ENCODE assay signal across 8 mouse cellular contexts in the genomic region with DNA sequence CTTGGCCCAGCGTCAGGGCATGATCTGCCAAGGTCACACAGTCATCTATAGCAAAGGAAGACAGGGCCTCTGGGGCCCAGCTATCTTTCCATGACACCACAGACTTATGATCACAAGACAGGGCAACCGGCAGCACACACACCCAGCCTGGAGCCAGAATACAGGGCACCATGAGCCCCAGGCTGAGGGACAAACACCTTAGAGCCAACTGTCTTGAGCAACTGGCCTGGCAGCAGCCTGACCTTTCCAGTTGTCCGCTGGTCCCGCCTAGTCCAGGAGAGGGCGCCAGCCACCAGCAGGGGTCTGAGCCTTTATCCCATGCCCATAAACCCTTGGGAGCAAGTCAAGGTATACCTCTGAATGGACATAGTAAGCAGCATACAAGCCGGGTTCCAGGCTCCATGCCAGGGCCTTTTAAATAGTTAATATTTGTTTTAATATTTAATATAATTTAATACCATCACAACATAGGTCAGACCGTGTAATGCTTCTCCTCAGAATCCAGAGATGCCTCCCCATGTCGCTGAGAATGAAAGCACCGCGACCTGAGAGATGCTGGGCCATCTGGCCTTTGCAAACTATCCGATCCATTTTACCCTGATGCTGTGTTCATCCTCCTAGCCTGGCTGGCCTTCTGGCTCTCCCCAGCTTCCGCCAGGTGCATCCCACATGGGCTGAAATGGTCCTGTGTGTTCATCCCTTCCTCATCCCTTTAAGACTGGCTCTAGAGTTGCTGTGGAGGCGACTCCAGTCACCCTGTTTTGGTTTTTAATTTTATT. TPM values are rescaled to one million over a fixed set of nuclear protein-coding genes. Genes with fewer than 3 reads are reported as not detected.
DNase-seq lines count a peak whose midpoint lies in the region; ATAC-seq and TF ChIP-seq lines count a peak whose summit lies in the region.

No protein-coding gene starts in this region.

- peak; percentile 57 for DNase-seq in hindbrain, embryonic 11.5 days (ENCODE audit: low spot score)
- DNase-seq in hindbrain, embryonic 14.5 days (ENCODE audit: low spot score) = no peak
- DNase-seq in A20 (ENCODE audit: low read depth, low spot score) = peak; percentile 19
- DNase-seq in fibroblast of lung, adult 2 months (ENCODE audit: low read depth) = peak; percentile 56
- DNase-seq in kidney, postnatal 10 days = peak; percentile 77
- DNase-seq in retina, embryonic 14.5 days (ENCODE audit: low spot score) = peak; percentile 75
- no peak for DNase-seq in T-cell, adult 2 months (ENCODE audit: low spot score)

- no peaks in the 10 kb centered on the region for H3K36me3 ChIP-seq in hindbrain, embryonic 11.5 days (ENCODE audit: control insufficient read depth, insufficient read depth, low read length)
- no peaks in the 10 kb centered on the region for H3K36me3 ChIP-seq in hindbrain, embryonic 14.5 days (replicated peaks; ENCODE audit: control insufficient read depth, insufficient read depth)

- TF ChIP-seq POLR2A in bone marrow, adult 2 months (IDR thresholded peaks at IDR 0.05; ENCODE audit: borderline replicate concordance, control insufficient read depth, low read depth, low read length) = no peak

- H3K27me3 ChIP-seq in hindbrain, embryonic 11.5 days (ENCODE audit: control insufficient read depth, insufficient read depth, low read length) = peaks cover 16% of the 10 kb centered on the region
- H3K27me3 ChIP-seq in hindbrain, embryonic 14.5 days (ENCODE audit: control insufficient read depth, insufficient read depth, low read length) = peaks cover 19% of the 10 kb centered on the region

- no peaks in the 10 kb centered on the region for H3K9me3 ChIP-seq in hindbrain, embryonic 11.5 days (ENCODE audit: control insufficient read depth, low read length)
- no peaks in the 10 kb centered on the region for H3K9me3 ChIP-seq in hindbrain, embryonic 14.5 days (ENCODE audit: control insufficient read depth, low read length)

- no peak overlapping the region for H3K4me3 ChIP-seq in hindbrain, embryonic 11.5 days (ENCODE audit: low read depth, low read length)
- no peak overlapping the region for H3K4me3 ChIP-seq in hindbrain, embryonic 14.5 days (replicated peaks; ENCODE audit: low read length)
- no peak overlapping the region for H3K4me3 ChIP-seq in bone marrow, adult 2 months (replicated peaks; ENCODE audit: control insufficient read depth, low read depth, low read length)

- WGBS in hindbrain, embryonic 11.5 days = 58% methylated on average over 13 of the region's 13 CpGs
- WGBS in hindbrain, embryonic 14.5 days = 53% methylated on average over 13 of the region's 13 CpGs
- WGBS in bone marrow, adult 2 months = 60% methylated on average over 13 of the region's 13 CpGs

- no peak overlapping the region for H3K4me2 ChIP-seq in hindbrain, embryonic 11.5 days (replicated peaks; ENCODE audit: low read depth, low read length)
- no peak overlapping the region for H3K4me2 ChIP-seq in hindbrain, embryonic 14.5 days (replicated peaks)

- no peak overlapping the region for H3K27ac ChIP-seq in hindbrain, embryonic 11.5 days (ENCODE audit: low read depth, low read length)
- H3K27ac ChIP-seq in hindbrain, embryonic 14.5 days = no peak overlapping the region
- no peak overlapping the region for H3K27ac ChIP-seq in bone marrow, adult 2 months (ENCODE audit: control insufficient read depth, insufficient read depth, low read depth, low read length, poor library complexity)

- peak; percentile 29; the same call in 1 of the 2 replicates for TF ChIP-seq CTCF in bone marrow, adult 2 months (IDR thresholded peaks at IDR 0.05; ENCODE audit: control insufficient read depth, insufficient read depth, low read length)

- no peak for ATAC-seq in hindbrain, embryonic 11.5 days (ENCODE audit: low FRiP score)
- no peak for ATAC-seq in hindbrain, embryonic 14.5 days (ENCODE audit: low FRiP score)

- no peak overlapping the region for H3K9ac ChIP-seq in hindbrain, embryonic 11.5 days (ENCODE audit: low read depth, low read length)
- no peak overlapping the region for H3K9ac ChIP-seq in hindbrain, embryonic 14.5 days

- peaks cover 8% of the 10 kb centered on the region for H3K4me1 ChIP-seq in hindbrain, embryonic 11.5 days (replicated peaks; ENCODE audit: control insufficient read depth, insufficient read depth, low read length)
- peaks cover 20% of the 10 kb centered on the region for H3K4me1 ChIP-seq in hindbrain, embryonic 14.5 days (replicated peaks; ENCODE audit: control insufficient read depth, insufficient read depth, low read length)
- no peaks in the 10 kb centered on the region for H3K4me1 ChIP-seq in bone marrow, adult 2 months (ENCODE audit: control insufficient read depth, insufficient read depth, low read length)

RNA-seq across cellular contexts. Expression of gene Speg, which starts 3.6 kb away (rescaled TPM):
- 11.1 and 12.7 TPM in 2 replicates for polyA plus RNA-seq in hindbrain, embryonic 11.5 days (2014; fragmentation: Nextera tagmentation; extraction: Ambion mirVana)
- 18.0 and 22.9 TPM in 2 replicates for polyA plus RNA-seq in hindbrain, embryonic 14.5 days (2014; fragmentation: Nextera tagmentation; extraction: Ambion mirVana)
- polyA plus RNA-seq in bone marrow, adult 2 months (2011; ENCODE audit: insufficient read depth, insufficient read length, low replicate concordance, missing spikeins) = 18.1 TPM in 2 replicates

RNA-seq across cellular contexts. Expression of gene Des, which starts 11.4 kb away (rescaled TPM):
- 2.1 and 2.4 TPM in 2 replicates for polyA plus RNA-seq in hindbrain, embryonic 11.5 days (2014; fragmentation: Nextera tagmentation; extraction: Ambion mirVana)
- 1.0 and 1.7 TPM in 2 replicates for polyA plus RNA-seq in hindbrain, embryonic 14.5 days (2014; fragmentation: Nextera tagmentation; extraction: Ambion mirVana)
- polyA plus RNA-seq in bone marrow, adult 2 months (2011; ENCODE audit: insufficient read depth, insufficient read length, low replicate concordance, missing spikeins) = 2.1 and 8.8 TPM in 2 replicates

RNA-seq across cellular contexts. Expression of gene Dnpep, which starts 53.7 kb away (rescaled TPM):
- 154 and 165 TPM in 2 replicates for polyA plus RNA-seq in hindbrain, embryonic 11.5 days (2014; fragmentation: Nextera tagmentation; extraction: Ambion mirVana)
- polyA plus RNA-seq in hindbrain, embryonic 14.5 days (2014; fragmentation: Nextera tagmentation; extraction: Ambion mirVana) = 132 and 141 TPM in 2 replicates
- polyA plus RNA-seq in bone marrow, adult 2 months (2011; ENCODE audit: insufficient read depth, insufficient read length, low replicate concordance, missing spikeins) = 9.2 and 21.3 TPM in 2 replicates

Comparison
In these comparisons a context has a peak if more than half of its experiments do, and no peak if none do; other contexts are left out.
1. DNase-seq: peak in hindbrain, embryonic 11.5 days (single experiment), A20 (single experiment), fibroblast of lung, adult 2 months (single experiment), kidney, postnatal 10 days (single experiment) and retina, embryonic 14.5 days (single experiment); none in hindbrain, embryonic 14.5 days (single experiment) and T-cell, adult 2 months (single experiment).